Mouse (Mus musculus) ES-E14 (cell line): ENCODE measurements around the gene Kat14.

ENCODE experiments used
- CHD2 ChIP-seq: IDR thresholded peaks from 2 replicates; pipeline ENCODE4 v1.6.1; 2014; ENCODE audit warnings: mild to moderate bottlenecking, low read depth, low read length, inconsistent platforms
- HCFC1 ChIP-seq: IDR thresholded peaks from 2 replicates; pipeline ENCODE4 v1.6.1; 2012; ENCODE audit warnings: low read length, inconsistent platforms, borderline replicate concordance; ENCODE audit not compliant: insufficient read depth
- ZC3H11A ChIP-seq: IDR thresholded peaks from 2 replicates; pipeline ENCODE4 v1.6.1; 2012; ENCODE audit warnings: low read depth, mild to moderate bottlenecking, inconsistent platforms, low read length, borderline replicate concordance

DNA sequence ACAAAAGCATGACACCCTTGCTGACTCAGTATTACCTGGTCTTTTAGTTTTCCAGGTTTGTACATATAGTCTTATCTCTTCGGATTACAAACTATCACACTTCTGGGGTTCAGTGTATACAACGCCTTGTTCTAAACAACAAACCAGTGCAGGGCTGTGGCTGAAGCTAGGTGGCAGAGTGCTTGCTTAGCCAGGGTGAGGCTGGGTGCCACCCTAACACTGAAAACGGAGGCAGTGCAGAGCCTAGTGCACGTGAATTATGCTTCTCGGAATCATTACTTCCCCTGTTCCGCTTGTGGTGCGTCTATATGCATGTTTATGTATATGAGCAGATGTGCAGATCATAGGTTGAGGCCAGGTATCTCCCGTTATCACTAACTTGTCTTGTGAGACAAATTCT, 59.9 kb downstream of the Kat14 start:
- TF ChIP-seq CHD2 (no peak), HCFC1 (no peak), ZC3H11A (no peak)
